Mouse (Mus musculus): ENCODE measurements at regions not wholly inside any gene's neighbourhood (a gene's known extent, or its start where the extent isn't known, plus 50 kb on each side); places are given as distances from the start of the nearest gene placed in this dataset.

- H3K4me3 ChIP-seq (ENCODE audit: insufficient read depth in 1 of 2, low read depth in 2 of 2, low read length in 2 of 2), result no peak overlapping the region
- TF ChIP-seq EP300 (IDR thresholded peaks at IDR 0.05; ENCODE audit: low read depth), result no peak
- no peak for TF ChIP-seq CTCF (IDR thresholded peaks at IDR 0.05; ENCODE audit: low read depth)
- WGBS (ENCODE audit: insufficient replicate concordance), result 67% methylated on average over 18 of the region's 18 CpGs
- no peak overlapping the region for H3K9ac ChIP-seq (replicated peaks)
- peaks cover 0 to 8% of the 10 kb centered on the region in 2 experiments; a peak in 1 of 4 replicates for H3K4me1 ChIP-seq (replicated peaks; ENCODE audit: control insufficient read depth in 2 of 2, insufficient read depth in 2 of 2, low read length in 1 of 2)
- no peaks in the 10 kb centered on the region for H3K9me3 ChIP-seq (ENCODE audit: control insufficient read depth, low read length)
- ATAC-seq (ENCODE audit: insufficient read depth) (no peak), DNase-seq (ENCODE audit: low read depth in 3 of 3, low spot score in 3 of 3) (no peak)
- no peak overlapping the region for H3K4me2 ChIP-seq (ENCODE audit: low read depth)
- H3K36me3 ChIP-seq (replicated peaks; ENCODE audit: control insufficient read depth, insufficient read depth, low read depth), result no peaks in the 10 kb centered on the region
- H3K27ac ChIP-seq, result no peak overlapping the region
- no peaks in the 10 kb centered on the region for H3K27me3 ChIP-seq (ENCODE audit: control insufficient read depth, insufficient read depth, low read length)
These were observed 62.5 kb upstream of the Gm21915 start for GRCm38 (mm10) chr9:40607941-40608340.

GRCm38 (mm10) chr9:40603521-40603920, 66.9 kb upstream of the Gm21915 start:
- Histone ChIP-seq H3K27ac (no peak overlapping the region), H3K36me3 (replicated peaks; ENCODE audit: control insufficient read depth, insufficient read depth, low read depth) (no peaks in the 10 kb centered on the region), H3K9ac (replicated peaks) (no peak overlapping the region), H3K4me3 (ENCODE audit: insufficient read depth in 1 of 2, low read depth in 2 of 2, low read length in 2 of 2) (no peak overlapping the region), H3K4me2 (ENCODE audit: low read depth) (no peak overlapping the region), H3K27me3 (ENCODE audit: control insufficient read depth, insufficient read depth, low read length) (no peaks in the 10 kb centered on the region), H3K4me1 (replicated peaks; ENCODE audit: control insufficient read depth in 2 of 2, insufficient read depth in 2 of 2, low read length in 1 of 2) (0 out of 4 replicates have a peak, but pooled peaks cover 0 to 2% of the 10 kb centered on the region in 2 experiments), H3K9me3 (ENCODE audit: control insufficient read depth, low read length) (no peaks in the 10 kb centered on the region)
- ATAC-seq (ENCODE audit: insufficient read depth), result no peak
- TF ChIP-seq CTCF (IDR thresholded peaks at IDR 0.05; ENCODE audit: low read depth) (no peak), EP300 (IDR thresholded peaks at IDR 0.05; ENCODE audit: low read depth) (no peak)
- WGBS (ENCODE audit: insufficient replicate concordance), result 7% methylated on average over 1 of the region's 1 CpGs
- no peak for DNase-seq (ENCODE audit: low read depth in 3 of 3, low spot score in 3 of 3)

- DNase-seq (ENCODE audit: low read depth in 3 of 3, low spot score in 3 of 3) (no peak), ATAC-seq (ENCODE audit: insufficient read depth) (no peak)
- Histone ChIP-seq H3K9me3 (ENCODE audit: control insufficient read depth, low read length) (no peaks in the 10 kb centered on the region), H3K4me2 (ENCODE audit: low read depth) (no peak overlapping the region), H3K27ac (no peak overlapping the region), H3K36me3 (replicated peaks; ENCODE audit: control insufficient read depth, insufficient read depth, low read depth) (no peaks in the 10 kb centered on the region), H3K4me1 (replicated peaks; ENCODE audit: control insufficient read depth in 2 of 2, insufficient read depth in 2 of 2, low read length in 1 of 2) (0 out of 4 replicates have a peak, but pooled peaks cover 0 to 2% of the 10 kb centered on the region in 2 experiments), H3K27me3 (ENCODE audit: control insufficient read depth, insufficient read depth, low read length) (no peaks in the 10 kb centered on the region), H3K4me3 (ENCODE audit: insufficient read depth in 1 of 2, low read depth in 2 of 2, low read length in 2 of 2) (no peak overlapping the region), H3K9ac (replicated peaks) (no peak overlapping the region)
- TF ChIP-seq CTCF (IDR thresholded peaks at IDR 0.05; ENCODE audit: low read depth) (no peak), EP300 (IDR thresholded peaks at IDR 0.05; ENCODE audit: low read depth) (no peak)
- WGBS (ENCODE audit: insufficient replicate concordance), result 67% methylated on average over 7 of the region's 7 CpGs
These were observed 67.2 kb upstream of the Gramd1b start for GRCm38 (mm10) chr9:40598431-40598831.

GRCm38 (mm10) chr9:40587421-40587820, 56.2 kb upstream of the Gramd1b start:
- no peak overlapping the region for H3K27ac ChIP-seq
- DNase-seq (ENCODE audit: low read depth in 3 of 3, low spot score in 3 of 3) (no peak), ATAC-seq (ENCODE audit: insufficient read depth) (no peak)
- H3K36me3 ChIP-seq (replicated peaks; ENCODE audit: control insufficient read depth, insufficient read depth, low read depth), result no peaks in the 10 kb centered on the region
- TF ChIP-seq CTCF (IDR thresholded peaks at IDR 0.05; ENCODE audit: low read depth) (no peak), EP300 (IDR thresholded peaks at IDR 0.05; ENCODE audit: low read depth) (no peak)
- 46% methylated on average over 2 of the region's 2 CpGs for WGBS (ENCODE audit: insufficient replicate concordance)
- no peak overlapping the region for H3K4me3 ChIP-seq (ENCODE audit: insufficient read depth in 1 of 2, low read depth in 2 of 2, low read length in 2 of 2)
- no peaks in the 10 kb centered on the region for H3K9me3 ChIP-seq (ENCODE audit: control insufficient read depth, low read length)
- no peaks in the 10 kb centered on the region for H3K4me1 ChIP-seq (replicated peaks; ENCODE audit: control insufficient read depth in 2 of 2, insufficient read depth in 2 of 2, low read length in 1 of 2)
- H3K27me3 ChIP-seq (ENCODE audit: control insufficient read depth, insufficient read depth, low read length), result no peaks in the 10 kb centered on the region
- no peak overlapping the region for H3K9ac ChIP-seq (replicated peaks)
- H3K4me2 ChIP-seq (ENCODE audit: low read depth), result no peak overlapping the region

GRCm38 (mm10) chr9:40586581-40586980, 55.4 kb upstream of the Gramd1b start:
- H3K4me3 ChIP-seq (ENCODE audit: insufficient read depth in 1 of 2, low read depth in 2 of 2, low read length in 2 of 2), result no peak overlapping the region
- ATAC-seq (ENCODE audit: insufficient read depth), result no peak
- H3K9me3 ChIP-seq (ENCODE audit: control insufficient read depth, low read length), result no peaks in the 10 kb centered on the region
- H3K36me3 ChIP-seq (replicated peaks; ENCODE audit: control insufficient read depth, insufficient read depth, low read depth), result no peaks in the 10 kb centered on the region
- H3K4me2 ChIP-seq (ENCODE audit: low read depth), result no peak overlapping the region
- no peak overlapping the region for H3K27ac ChIP-seq
- no peaks in the 10 kb centered on the region for H3K4me1 ChIP-seq (replicated peaks; ENCODE audit: control insufficient read depth in 2 of 2, insufficient read depth in 2 of 2, low read length in 1 of 2)
- H3K9ac ChIP-seq (replicated peaks), result no peak overlapping the region
- no peak for DNase-seq (ENCODE audit: low read depth in 3 of 3, low spot score in 3 of 3)
- 61% methylated on average over 7 of the region's 7 CpGs for WGBS (ENCODE audit: insufficient replicate concordance)
- no peaks in the 10 kb centered on the region for H3K27me3 ChIP-seq (ENCODE audit: control insufficient read depth, insufficient read depth, low read length)
- TF ChIP-seq CTCF (IDR thresholded peaks at IDR 0.05; ENCODE audit: low read depth) (no peak), EP300 (IDR thresholded peaks at IDR 0.05; ENCODE audit: low read depth) (no peak)

Measured in liver, embryonic 14.5 days (tissue).